Mouse (Mus musculus): ENCODE measurements around the gene Gjd3.

DNA sequence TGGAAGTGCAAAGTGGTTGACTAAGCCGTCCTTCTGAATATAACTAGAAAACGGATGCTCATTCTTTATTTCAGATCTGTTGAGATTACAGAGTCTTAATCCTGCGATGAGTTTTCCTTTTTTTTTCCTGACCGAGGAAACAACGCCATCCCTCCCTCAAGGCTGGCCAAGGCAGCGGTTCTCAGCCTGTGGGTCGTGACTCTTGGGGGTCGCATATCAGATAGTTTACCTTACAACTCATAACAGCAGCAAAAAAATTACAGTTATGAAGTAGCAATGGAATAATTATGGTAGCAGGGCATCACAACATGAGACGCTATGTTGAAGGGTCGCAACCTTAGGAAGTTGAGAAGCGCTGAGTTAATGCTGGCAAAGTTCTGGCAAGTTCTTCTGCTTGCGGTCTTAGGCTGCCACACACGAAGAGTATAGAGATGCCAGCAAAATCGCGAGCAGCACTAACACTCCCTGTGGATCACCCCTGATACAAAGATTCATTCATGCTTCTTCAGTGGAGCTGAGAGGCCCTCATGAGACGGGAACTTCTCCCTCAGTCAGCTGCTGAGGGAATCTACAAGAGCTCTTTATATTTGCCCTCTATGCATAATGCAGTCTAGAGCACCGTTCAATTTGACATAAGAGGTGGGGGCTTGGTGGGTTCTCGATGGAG lies 41.8 kb upstream of the Gjd3 start:
- TF ChIP-seq CTCF (IDR thresholded peaks at IDR 0.05; ENCODE audit: control insufficient read depth, insufficient read depth, low read length), result no peak
- TF ChIP-seq POLR2A (IDR thresholded peaks at IDR 0.05; ENCODE audit: borderline replicate concordance, control insufficient read depth, low read depth, low read length), result no peak
